Mouse (Mus musculus) telencephalon, adult 2 months (tissue): Measurements from ENCODE around the gene Cd28.

ENCODE experiments used
- DNase-seq: peaks from one replicate; pipeline ENCODE4 v3.0.0-alpha.2; 2011; ENCODE audit warnings: low read depth, low spot score

The Cd28 gene

GRCm38 (mm10) chr1:60716567-60716966 is at the start of gene Cd28:
Gene Cd28 (plus strand): TSS chr1:60716800.
- no peak for DNase-seq

GRCm38 (mm10) chr1:60667873-60668616 is 48.6 kb upstream of the Cd28 start:
- peak; percentile 22 for DNase-seq

- no peak for DNase-seq
These were observed 47.6 kb upstream of the Cd28 start for GRCm38 (mm10) chr1:60669048-60669447.

- DNase-seq = no peak
These were observed 46.9 kb upstream of the Cd28 start for GRCm38 (mm10) chr1:60669664-60670063.

GRCm38 (mm10) chr1:60670172-60670571 is 46.4 kb upstream of the Cd28 start:
- no peak for DNase-seq

- DNase-seq = no peak
These were observed 32.8 kb upstream of the Cd28 start for GRCm38 (mm10) chr1:60683766-60684165.

GRCm38 (mm10) chr1:60696115-60696895 is 20.3 kb upstream of the Cd28 start:
- no peak for DNase-seq

GRCm38 (mm10) chr1:60702641-60703040 is 14.0 kb upstream of the Cd28 start:
- DNase-seq = no peak

GRCm38 (mm10) chr1:60713238-60713637 is 3.4 kb upstream of the Cd28 start:
- DNase-seq = no peak

- DNase-seq = no peak
These were observed 876 bp upstream of the Cd28 start for GRCm38 (mm10) chr1:60715651-60716196.

- DNase-seq = no peak
These were observed 2.0 kb downstream of the Cd28 start for GRCm38 (mm10) chr1:60718580-60718979.

- no peak for DNase-seq
These were observed 7.0 kb downstream of the Cd28 start for GRCm38 (mm10) chr1:60723555-60723954.

GRCm38 (mm10) chr1:60731940-60732339 is 15.3 kb downstream of the Cd28 start:
- DNase-seq = no peak

GRCm38 (mm10) chr1:60735072-60735907 is 18.7 kb downstream of the Cd28 start:
- DNase-seq = no peak

GRCm38 (mm10) chr1:60735908-60736280 is 19.3 kb downstream of the Cd28 start:
- DNase-seq = no peak

GRCm38 (mm10) chr1:60744266-60744665 is 27.7 kb downstream of the Cd28 start:
- DNase-seq = no peak

GRCm38 (mm10) chr1:60745664-60746063 is 29.1 kb downstream of the Cd28 start:
- peak; percentile 34 for DNase-seq

- DNase-seq = no peak
These were observed 29.6 kb downstream of the Cd28 start for GRCm38 (mm10) chr1:60746153-60746552.

GRCm38 (mm10) chr1:60746856-60747255 is 30.3 kb downstream of the Cd28 start:
- no peak for DNase-seq

GRCm38 (mm10) chr1:60748286-60748685 is 31.7 kb downstream of the Cd28 start:
- no peak for DNase-seq

- DNase-seq = no peak
These were observed 32.3 kb downstream of the Cd28 start for GRCm38 (mm10) chr1:60748936-60749335.

GRCm38 (mm10) chr1:60749346-60749840 is 32.8 kb downstream of the Cd28 start:
- no peak for DNase-seq
